Mouse (Mus musculus) large intestine, adult 2 months (tissue): ENCODE data around the gene Syngr1. TPM values are rescaled to one million over a fixed set of nuclear protein-coding genes. Genes with fewer than 3 reads are reported as not detected.
A peak's percentile ranks its signal among the peaks of the same experiment; 100 is the strongest.
"Not testable (repeated sequence)": the region's sequence is repeated elsewhere in the genome, so short reads cannot be mapped to it uniquely, and the experiment has no call there.

Experiments
- DNase-seq: peaks from one replicate; pipeline ENCODE4 v3.0.0-alpha.2; 2012; ENCODE audit warnings: low read depth, low spot score
- WGBS: fragments of 180-500 bp; shearing (Covaris S2); methylation state at CpG from one replicate; pipeline ENCODE4 v1.1.7; 2018; 5-methylcytosine and 5-hydroxymethylcytosine counted together
- polyA plus RNA-seq: library from polyadenylated mRNA; depleted of rRNA; stranded (reverse); fragments of >200 nt; gene quantifications from 2 replicates; pipeline ENCODE4 v1.2.3, GENCODE M21; 2012

Syngr1 gene
- polyA plus RNA-seq, 1 experiment = 8.1 TPM

DNA sequence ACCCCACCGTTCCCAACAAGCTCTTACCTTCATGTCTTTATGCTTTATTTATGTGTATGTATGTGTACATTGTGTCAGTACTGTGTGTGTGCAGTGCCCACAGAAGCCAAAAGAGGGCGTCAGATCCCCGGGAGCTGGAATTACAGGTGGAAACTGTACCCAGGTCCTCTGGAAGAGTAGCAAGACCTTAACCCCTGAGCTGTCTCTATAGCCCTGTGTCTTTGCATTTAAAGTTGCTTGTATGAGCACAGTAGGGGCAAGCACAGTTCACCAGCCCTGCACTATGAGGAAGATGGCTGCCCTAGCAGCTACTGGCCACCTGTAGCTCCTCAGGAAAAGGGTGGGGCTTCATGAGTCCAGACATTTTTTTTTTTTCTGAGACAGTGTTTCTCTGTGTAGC, 16.4 kb downstream of the Syngr1 start:
- WGBS = 83% methylated on average over 3 of the region's 3 CpGs
- DNase-seq = no peak

GRCm38 (mm10) chr15:80111436-80111835, 20.3 kb downstream of the Syngr1 start:
- 80% methylated on average over 12 of the region's 12 CpGs for whole genome bisulfite sequencing
- DNase-seq = no peak

DNA sequence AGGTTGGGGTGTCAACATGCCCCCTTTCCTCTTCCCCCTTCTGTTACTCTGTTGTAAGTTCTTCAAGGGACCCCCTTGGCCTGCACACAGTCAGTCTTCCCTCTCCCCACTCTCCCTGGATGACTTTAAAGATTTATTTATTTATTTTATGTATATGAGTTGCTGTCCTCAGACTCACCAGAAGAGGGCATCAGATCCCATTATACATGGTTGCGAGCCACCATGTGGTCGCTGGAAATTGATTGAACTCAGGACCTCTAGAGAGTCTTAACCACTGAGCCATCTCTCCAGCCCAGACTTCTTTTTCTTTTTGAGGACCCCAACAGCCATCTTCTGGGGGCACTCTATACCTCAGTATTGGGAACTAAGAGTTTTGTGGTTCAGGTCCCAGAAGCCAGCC, 21.4 kb downstream of the Syngr1 start:
- WGBS = 61% methylated on average over 2 of the region's 2 CpGs

DNA sequence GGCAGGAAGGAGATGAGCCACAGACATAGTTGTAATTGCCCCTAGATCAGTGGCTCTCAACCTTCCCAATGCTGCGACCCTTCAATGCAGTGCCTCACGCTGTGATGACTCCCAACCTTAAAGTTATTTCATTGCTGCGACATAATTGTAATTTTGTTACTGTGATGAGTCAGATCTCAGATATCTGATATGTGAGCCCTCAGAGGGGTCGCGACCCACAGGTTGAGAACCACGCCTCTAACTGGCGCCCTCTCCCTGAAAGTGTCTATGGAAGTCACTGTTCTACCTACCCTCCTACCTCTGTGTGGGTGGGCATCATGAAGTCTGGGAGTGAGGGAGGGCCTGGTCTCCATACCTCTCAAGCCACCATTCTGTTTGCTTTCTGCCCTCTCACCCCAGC, 23.3 kb downstream of the Syngr1 start:
- 84% methylated on average over 7 of the region's 7 CpGs for WGBS

More for the DNA sequence above, 21.4 kb downstream of the Syngr1 start:
- DNase-seq = no peak

DNA sequence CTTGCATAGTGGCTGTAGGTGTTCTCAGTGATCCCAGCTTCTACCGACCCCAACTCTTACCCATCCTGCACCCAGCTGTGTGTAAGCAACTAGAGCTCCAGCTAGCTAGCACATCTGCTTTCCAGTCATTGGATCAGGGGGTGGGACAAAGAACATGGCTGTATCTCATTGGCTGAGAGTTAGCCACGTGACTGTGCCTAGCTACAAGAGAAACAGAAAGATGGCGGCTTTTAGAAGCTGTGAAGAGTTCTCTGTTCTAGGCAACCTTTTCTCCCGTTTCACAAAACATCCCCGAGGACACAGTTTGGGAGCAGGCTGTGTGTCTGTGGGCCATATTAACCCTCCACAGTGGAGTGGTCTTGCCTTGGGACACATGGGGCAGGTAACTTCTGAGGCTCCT, 24.1 kb downstream of the Syngr1 start:
- 72% methylated on average over 5 of the region's 5 CpGs for WGBS
- no peak for DNase-seq

More for the DNA sequence above, 23.3 kb downstream of the Syngr1 start:
- DNase-seq = no peak

- whole genome bisulfite sequencing = 62% methylated on average over 13 of the region's 13 CpGs
- DNase-seq = no peak
Observed at GRCm38 (mm10) chr15:80115866-80116794, 25.0 kb downstream of the Syngr1 start.

DNA sequence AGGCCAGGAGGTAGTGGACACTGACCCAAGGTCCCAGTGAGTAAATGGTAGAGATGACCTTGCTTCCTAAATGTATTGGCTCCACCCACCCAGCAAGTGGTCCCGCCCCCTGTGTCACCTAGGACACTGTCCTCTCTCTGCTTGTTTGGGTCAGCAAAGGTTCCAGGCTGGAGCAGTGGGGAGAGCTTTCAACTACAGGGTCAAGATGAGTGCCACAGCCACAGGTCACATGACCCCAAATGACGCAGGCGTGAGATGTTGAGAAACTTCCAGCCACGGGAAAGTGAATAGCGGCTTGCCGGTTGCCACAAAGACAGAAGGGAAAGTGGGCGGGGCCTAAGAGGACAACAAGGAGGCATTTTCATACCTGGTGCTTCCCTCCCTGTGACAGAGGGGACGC, 26.0 kb downstream of the Syngr1 start:
- 50% methylated on average over 8 of the region's 8 CpGs for WGBS
- DNase-seq = no peak

DNA sequence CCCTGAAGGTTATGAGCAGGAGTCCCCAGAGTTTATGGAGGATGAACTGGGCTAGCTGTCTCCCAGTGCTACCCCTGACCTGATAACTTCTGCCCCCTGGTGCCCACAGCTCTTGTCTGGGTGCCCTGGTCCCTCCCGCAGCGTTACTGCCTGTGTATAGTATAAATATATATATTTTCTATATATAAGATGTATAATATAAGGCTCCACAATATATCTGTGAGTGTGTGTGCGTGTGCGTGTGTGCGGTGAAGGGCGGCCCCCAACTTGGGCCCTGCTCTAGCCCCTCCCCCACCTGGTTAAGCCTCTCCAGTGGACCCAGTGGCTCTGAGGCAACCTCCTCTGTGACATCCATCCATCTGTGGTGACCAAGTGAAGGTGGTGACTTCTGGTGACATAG, 27.9 kb downstream of the Syngr1 start:
- 87% methylated on average over 6 of the region's 6 CpGs for WGBS
- DNase-seq = no peak

DNA sequence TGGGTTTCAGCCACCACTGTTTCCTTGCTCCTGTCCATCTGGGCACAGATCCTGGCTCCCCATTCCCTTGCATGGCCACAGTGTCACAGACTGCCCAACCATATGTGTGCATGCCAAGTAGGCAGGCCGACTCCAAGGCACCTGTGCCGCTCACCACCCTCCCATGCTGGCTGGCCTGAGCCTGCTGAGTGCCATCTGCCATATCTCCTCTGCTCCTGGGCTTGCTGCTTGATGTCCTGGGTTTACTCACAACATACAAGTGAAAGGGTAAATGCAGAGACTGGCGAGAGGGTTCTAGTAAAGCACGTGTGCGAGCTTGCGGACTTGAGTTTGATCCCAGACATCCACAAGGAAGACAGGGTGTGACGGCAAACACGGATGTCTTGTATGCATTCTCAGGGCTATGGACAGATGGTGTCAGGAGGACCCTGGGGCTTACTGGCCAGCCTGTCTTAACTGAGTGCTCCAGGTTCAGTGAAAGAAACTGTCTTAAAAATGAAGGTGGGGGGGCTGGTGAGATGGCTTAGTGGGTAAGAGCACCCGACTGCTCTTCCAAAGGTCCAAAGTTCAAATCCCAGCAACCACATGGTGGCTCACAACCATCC, 30.7 kb downstream of the Syngr1 start:
- WGBS = 85% methylated on average over 9 of the region's 9 CpGs
- DNase-seq = no peak

- DNase-seq = not testable (repeated sequence)
- WGBS = 95% methylated on average over 6 of the region's 6 CpGs
Observed at GRCm38 (mm10) chr15:80122431-80122830, 31.3 kb downstream of the Syngr1 start.

- WGBS = 80% methylated on average over 4 of the region's 4 CpGs
- DNase-seq = no peak
Observed at GRCm38 (mm10) chr15:80124651-80125050, 33.5 kb downstream of the Syngr1 start.

DNA sequence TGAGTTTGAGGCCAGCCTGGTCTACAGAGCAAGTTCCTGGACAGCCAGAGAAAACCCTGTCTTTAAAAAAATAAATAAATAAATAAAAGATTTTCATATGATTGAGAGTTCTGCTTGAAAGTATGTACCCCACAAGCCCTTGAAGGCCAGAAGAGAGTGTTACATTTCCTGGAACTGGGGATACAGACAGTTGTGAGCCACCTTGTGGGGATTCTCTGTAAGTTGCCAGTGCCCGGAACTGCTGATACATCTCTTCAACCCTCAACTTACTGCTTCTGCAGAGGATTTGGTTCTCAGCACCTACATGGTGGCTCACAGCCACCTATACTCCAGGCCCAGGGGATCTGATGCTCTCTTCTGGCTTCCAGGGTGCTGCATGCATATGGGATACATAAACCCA, 36.1 kb downstream of the Syngr1 start:
- DNase-seq = no peak
- 43% methylated on average over 1 of the region's 1 CpGs for WGBS

DNA sequence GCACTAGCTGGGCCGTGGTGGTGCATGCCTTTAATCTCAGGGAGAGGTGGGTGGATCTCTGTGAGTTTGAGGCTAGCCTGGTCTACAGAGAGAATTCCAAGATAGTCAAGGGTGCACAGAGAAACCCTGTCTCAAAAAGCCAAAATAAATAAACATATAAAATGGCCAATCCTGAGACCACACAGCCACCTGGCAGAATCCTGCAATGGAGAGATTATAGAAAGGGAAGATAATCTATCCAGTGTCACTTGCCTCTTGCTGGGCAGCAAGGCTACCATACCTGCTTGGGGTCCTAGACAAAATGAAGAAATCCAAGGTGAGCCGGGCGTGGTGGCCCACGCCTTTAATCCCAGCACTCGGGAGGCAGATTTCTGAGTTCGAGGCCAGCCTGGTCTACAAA, 38.8 kb downstream of the Syngr1 start:
- no peak for DNase-seq
- WGBS = 85% methylated on average over 6 of the region's 6 CpGs

DNA sequence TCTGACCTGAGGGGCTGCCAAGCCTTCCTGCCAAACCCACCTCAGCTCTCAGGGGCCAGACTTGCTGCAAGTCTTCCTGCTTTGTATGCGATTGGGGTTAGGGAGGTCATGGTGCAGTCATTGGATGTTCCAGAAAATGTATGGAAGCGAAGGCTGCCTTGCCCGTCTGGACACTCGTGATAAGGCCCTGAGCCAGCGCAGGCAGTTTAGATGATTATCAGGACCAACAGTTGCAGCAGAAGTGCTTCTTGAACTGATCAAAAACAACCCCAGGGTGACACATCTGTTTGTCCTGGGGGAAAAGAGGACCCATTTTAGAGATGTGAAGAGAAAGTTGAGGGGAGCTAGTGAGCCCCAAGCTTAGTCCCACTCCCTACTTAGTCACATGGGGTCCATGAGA, 39.6 kb downstream of the Syngr1 start:
- no peak for DNase-seq
- WGBS = 85% methylated on average over 5 of the region's 5 CpGs

DNA sequence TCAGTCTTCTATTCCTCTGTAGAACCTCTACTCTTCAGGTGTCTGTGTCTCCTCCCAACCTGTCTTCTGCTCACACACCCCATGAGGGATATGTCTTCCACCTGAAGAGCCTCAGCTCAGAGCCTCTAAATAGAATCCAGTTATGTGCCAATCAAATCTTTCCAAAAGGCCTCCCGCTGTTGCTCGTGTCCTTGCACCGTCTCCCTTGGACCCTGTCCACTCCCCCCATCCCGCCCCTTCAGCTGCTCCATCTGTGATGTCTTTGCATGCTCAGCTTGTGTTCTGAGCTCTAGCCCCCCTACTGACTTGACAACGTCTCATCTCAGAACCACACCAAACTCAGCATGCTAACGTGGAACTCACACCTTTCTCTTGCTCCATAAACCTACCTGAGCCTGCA, 40.3 kb downstream of the Syngr1 start:
- DNase-seq = no peak
- 80% methylated on average over 6 of the region's 6 CpGs for WGBS

- WGBS = 42% methylated on average over 9 of the region's 9 CpGs
- no peak for DNase-seq
Observed at GRCm38 (mm10) chr15:80132452-80132851, 41.3 kb downstream of the Syngr1 start.

DNA sequence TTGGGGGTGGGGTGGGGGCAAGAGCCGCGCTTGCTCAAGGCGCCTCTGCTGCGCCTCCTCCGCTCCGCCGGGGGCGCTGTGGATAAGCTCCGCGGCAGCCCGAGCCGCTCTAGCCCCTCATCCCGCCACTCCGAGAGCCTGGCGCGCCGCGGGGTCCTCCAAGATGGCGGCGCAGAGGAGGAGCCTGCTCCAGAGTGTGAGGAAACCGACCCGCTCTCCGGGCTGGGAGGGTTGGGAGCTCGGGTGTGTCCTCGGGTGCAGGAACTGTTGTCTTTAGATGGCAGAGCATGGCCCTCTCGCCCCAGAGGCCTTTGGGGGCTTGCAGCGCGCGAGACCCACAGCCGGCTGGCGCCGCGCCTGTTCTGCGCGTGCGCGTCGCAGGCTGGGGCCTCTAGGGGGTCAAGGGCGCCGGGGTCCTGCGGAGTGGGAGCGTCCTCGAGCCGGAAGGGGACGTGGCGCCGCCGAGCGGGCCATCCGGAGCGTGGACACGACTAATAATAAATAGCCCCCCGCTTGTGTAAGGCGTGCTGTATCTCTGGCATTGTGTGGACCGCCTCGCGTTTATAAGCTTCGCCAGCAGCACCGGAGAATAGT, 42.0 kb downstream of the Syngr1 start, which contains the start of gene Tab1:
TSS of gene Tab1 (plus strand) at position 135 of the 594 bp plus-strand sequence.
- under 1% methylated on average over 59 of the region's 59 CpGs for WGBS
- peak; percentile 62 for DNase-seq

DNA sequence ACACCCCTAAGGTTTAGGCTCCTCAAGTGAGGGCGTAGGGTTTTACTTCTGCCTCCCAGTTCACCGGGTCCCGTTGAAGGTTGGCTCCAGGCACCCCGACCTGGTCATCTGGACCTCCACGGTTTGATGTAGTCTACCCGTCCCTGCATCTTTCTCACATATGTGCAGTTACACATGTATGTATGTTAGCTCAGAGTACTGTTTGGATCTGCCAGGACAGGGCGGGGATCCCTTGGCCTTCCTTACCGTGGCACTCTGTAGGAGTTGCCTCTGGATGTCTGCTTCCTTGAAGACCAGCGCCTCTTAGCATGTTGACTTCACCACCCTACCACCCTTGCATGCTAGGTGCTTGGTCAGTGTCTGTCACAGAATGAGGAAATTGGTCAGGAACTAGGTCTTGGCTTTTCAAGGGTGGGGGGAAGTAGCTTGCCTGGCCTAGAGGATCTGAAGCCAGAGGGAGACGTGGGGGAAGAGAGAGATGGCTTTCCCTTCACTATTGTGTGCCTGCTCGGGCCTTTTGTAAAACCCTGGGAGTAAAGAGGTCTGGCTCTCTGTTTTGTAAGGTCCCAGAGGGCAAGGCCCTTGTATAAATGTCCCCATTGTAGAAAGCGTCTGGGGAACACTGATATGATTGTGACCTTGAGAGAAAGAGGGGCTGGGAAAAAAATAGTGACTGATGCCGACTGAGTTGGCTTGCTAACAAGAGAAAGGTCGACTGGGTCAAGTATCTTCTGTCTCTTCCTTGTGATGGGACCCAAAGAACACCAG, 42.7 kb downstream of the Syngr1 start:
- DNase-seq = no peak
- 2% methylated on average over 14 of the region's 14 CpGs for WGBS

DNA sequence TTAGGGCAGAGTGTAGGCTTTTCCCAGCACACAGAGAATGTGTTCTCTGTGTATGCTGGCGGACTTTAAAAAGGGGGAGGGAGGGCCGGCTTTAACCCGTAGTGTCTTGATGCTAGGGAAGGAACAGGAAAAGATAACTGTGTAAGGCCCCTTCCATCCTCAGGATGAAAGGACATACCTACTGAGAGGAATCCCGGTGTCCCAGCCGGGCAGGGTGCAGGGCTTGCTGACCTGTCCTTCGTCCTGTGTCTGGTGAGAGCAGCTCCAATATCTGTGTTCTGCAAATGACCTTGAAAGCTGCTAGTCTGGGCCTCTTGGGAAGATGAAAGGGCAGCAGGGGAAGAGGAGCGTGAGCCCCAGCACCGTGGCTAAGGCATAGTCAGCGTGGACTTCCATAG, 43.3 kb downstream of the Syngr1 start:
- WGBS = 43% methylated on average over 9 of the region's 9 CpGs
- DNase-seq = no peak

- no peak for DNase-seq
Observed at GRCm38 (mm10) chr15:80135499-80135898, 44.4 kb downstream of the Syngr1 start.

More at GRCm38 (mm10) chr15:80135499-80135898, 44.4 kb downstream of the Syngr1 start:
- 81% methylated on average over 2 of the region's 2 CpGs for WGBS
